Mouse (Mus musculus) E14TG2a.4 (cell line): ENCODE results near the gene Ltbp2.

ENCODE experiments used
- CTCF ChIP-seq: conservative IDR thresholded peaks from 2 replicates; pipeline ENCODE4 v1.5.1; 2014; ENCODE audit warnings: low read length
- POU5F1 ChIP-seq: IDR thresholded peaks from 2 replicates; pipeline ENCODE4 v1.6.1; 2014; ENCODE audit warnings: low read length, borderline replicate concordance

DNA sequence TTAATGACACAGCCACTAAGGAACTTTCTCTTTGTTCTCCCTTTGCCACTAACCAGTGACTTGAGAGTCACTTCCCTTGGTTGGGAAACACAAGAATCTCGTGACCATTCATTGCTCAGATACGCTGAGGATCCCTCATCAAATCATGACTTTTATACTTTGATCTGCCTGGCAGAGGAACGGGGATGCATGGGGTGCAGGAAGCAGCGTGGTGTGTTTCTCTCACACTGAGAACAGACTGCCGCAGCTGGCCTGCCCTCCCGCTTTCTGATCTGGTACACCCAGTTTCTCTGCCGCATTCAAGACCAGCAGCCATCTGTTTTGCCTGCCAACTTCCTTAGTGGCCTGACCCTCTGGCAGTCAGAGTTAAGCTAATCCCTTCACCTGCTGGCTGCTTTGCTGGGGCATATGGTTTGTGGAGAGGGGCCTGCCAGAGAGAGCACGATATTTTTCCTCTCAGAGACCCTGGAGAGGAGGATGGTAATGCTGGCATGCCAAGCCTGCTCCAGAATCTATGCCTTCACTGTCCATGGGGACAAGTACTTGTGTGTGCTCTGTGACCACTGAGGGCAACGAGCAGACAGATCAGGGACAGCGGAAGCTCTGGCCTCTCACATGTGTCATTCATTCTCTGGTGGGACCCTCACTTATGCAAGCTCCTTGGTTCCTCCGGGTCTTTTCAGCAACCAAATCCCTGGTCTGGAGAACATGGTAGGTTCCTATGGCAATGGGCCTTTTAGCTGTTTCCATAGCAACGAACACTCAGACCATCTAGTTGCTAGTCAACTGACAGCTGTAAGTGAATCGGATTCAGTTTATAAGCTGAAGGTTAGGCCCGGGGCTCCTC, 124.0 kb downstream of the Ltbp2 start:
- no peak for TF ChIP-seq CTCF
- no peak for TF ChIP-seq POU5F1
